Mouse (Mus musculus) neural tube, embryonic 11.5 days (tissue): ENCODE measurements around the gene Qdpr. TPM values are rescaled to one million over a fixed set of nuclear protein-coding genes. Genes with fewer than 3 reads are reported as not detected.

Source experiments
- ATAC-seq: fragments of 200-750 bp; cut with Nextera tagmentation; 2 replicates; pipeline ENCODE4 v1.8.0; 2017; ENCODE audit warnings: moderate number of reproducible peaks, mild to moderate bottlenecking, moderate TSS enrichment, moderate library complexity; ENCODE audit not compliant: insufficient read depth, low FRiP score, low TSS enrichment
- DNase-seq: peaks from one replicate; pipeline ENCODE4 v3.0.0-alpha.2; 2015; ENCODE audit warnings: low spot score
- H3K27ac ChIP-seq: fragments of 300-500 bp; sonication (generic); 2 replicates; pipeline ENCODE4 v1.5.1; 2014; ENCODE audit warnings: low read depth, mild to moderate bottlenecking, low read length
- H3K27me3 ChIP-seq: fragments of 300-500 bp; sonication (generic); 2 replicates; pipeline ENCODE4 v1.6.1; 2014; ENCODE audit warnings: mild to moderate bottlenecking, low read length, mixed read lengths; ENCODE audit not compliant: control insufficient read depth, insufficient read depth
- H3K36me3 ChIP-seq: fragments of 300-500 bp; sonication (generic); 2 replicates; pipeline ENCODE4 v1.6.1; 2014; ENCODE audit warnings: mild to moderate bottlenecking, low read length, moderate library complexity, mixed read lengths; ENCODE audit not compliant: control insufficient read depth, insufficient read depth
- H3K4me1 ChIP-seq: fragments of 300-500 bp; sonication (generic); 2 replicates; pipeline ENCODE4 v1.6.1; 2014; ENCODE audit warnings: low read length, mixed read lengths; ENCODE audit not compliant: control insufficient read depth, insufficient read depth
- H3K4me2 ChIP-seq: fragments of 300-500 bp; sonication (generic); 2 replicates; pipeline ENCODE4 v1.6.1; 2014; ENCODE audit warnings: low read depth, mild to moderate bottlenecking, moderate library complexity
- H3K4me3 ChIP-seq: fragments of 300-500 bp; sonication (generic); 2 replicates; pipeline ENCODE4 v1.5.1; 2014; ENCODE audit warnings: low read depth, low read length
- H3K9ac ChIP-seq: fragments of 300-500 bp; sonication (generic); 2 replicates; pipeline ENCODE4 v1.6.1; 2014; ENCODE audit warnings: mild to moderate bottlenecking, low read length
- H3K9me3 ChIP-seq: fragments of 300-500 bp; sonication (generic); 2 replicates; pipeline ENCODE4 v1.6.1; 2016; ENCODE audit warnings: low read length; ENCODE audit not compliant: control insufficient read depth
- WGBS: fragments of 180-500 bp; shearing (Covaris S2); extraction: QIAGEN DNeasy Blood & Tissue Kit; methylation state at CpG from one replicate; pipeline ENCODE4 v1.1.7; 2014; 5-methylcytosine and 5-hydroxymethylcytosine counted together
- polyA plus RNA-seq: library from polyadenylated mRNA; unstranded; fragments of >200 nt; fragmentation: Nextera tagmentation; extraction: Ambion mirVana; gene quantifications from 2 replicates; pipeline ENCODE4 v1.2.1, GENCODE M21; 2014

Qdpr gene
- polyA plus RNA-seq, 1 experiment from 2014 or later = 101 TPM

- no peak overlapping the region for H3K4me2 ChIP-seq
- H3K4me3 ChIP-seq = no peak overlapping the region
- H3K36me3 ChIP-seq = no peaks in the 10 kb centered on the region
- H3K9ac ChIP-seq = no peak overlapping the region
- no peaks in the 10 kb centered on the region for H3K4me1 ChIP-seq
- H3K27ac ChIP-seq = no peak overlapping the region
- WGBS = 77% methylated on average over 12 of the region's 12 CpGs
- ATAC-seq = no peak
- DNase-seq = no peak
- no peaks in the 10 kb centered on the region for H3K9me3 ChIP-seq
- H3K27me3 ChIP-seq = no peaks in the 10 kb centered on the region
Measured at GRCm38 (mm10) chr5:45421881-45422844, 27.9 kb downstream of the Qdpr start.

DNA sequence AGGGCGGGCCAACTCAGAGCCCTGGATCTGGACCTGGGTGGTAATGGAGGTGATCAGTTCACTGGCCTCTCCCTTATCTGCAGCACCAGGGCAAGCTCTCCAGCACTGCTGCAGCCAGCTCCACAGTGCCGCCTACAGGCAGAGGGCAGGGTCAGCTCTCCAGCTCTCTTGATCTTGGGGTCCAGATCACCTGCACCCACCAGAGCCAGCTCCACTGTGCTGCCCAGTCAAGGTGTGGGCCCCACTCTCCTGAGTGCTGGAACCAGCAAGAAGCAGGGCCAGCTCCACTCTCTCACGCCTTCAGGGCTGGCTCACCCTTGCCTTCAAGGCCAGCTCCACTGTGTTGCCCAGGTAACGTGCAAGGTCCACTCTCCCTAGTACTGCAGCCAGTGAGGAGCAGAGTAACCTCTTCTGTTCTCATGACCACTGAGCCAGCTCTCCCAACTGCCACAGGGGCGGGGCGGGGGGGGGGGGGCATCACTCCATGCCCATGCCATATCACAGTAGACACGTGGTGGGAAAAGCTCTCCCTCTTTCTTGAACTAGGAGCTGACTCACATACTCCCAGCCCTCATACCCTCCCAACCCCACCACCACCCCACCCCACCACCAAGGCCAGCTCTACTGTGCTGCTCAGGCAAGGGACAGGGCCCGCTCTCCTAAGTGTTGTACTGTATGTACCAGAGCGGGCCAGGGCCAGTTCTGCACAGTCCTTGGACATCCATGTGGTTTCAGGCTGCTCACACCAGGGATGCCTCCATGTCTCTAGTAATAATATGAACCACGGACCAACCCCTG lies 30.0 kb downstream of the Qdpr start:
- H3K9ac ChIP-seq = no peak overlapping the region
- H3K9me3 ChIP-seq = no peaks in the 10 kb centered on the region
- H3K4me3 ChIP-seq = no peak overlapping the region
- peak; percentile 33 for DNase-seq
- H3K27me3 ChIP-seq = no peaks in the 10 kb centered on the region
- 73% methylated on average over 10 of the region's 10 CpGs for WGBS
- H3K4me2 ChIP-seq = no peak overlapping the region
- ATAC-seq = peak; percentile 25; the same call in 1 of the 2 replicates
- no peaks in the 10 kb centered on the region for H3K4me1 ChIP-seq
- H3K27ac ChIP-seq = no peak overlapping the region
- no peaks in the 10 kb centered on the region for H3K36me3 ChIP-seq

GRCm38 (mm10) chr5:45417859-45418443 lies 32.1 kb downstream of the Qdpr start:
- Histone ChIP-seq H3K4me1 (no peaks in the 10 kb centered on the region), H3K9me3 (no peaks in the 10 kb centered on the region), H3K27ac (no peak overlapping the region), H3K27me3 (no peaks in the 10 kb centered on the region), H3K9ac (no peak overlapping the region), H3K4me3 (no peak overlapping the region), H3K36me3 (no peaks in the 10 kb centered on the region), H3K4me2 (no peak overlapping the region)
- no peak for ATAC-seq
- DNase-seq = no peak
- 73% methylated on average over 3 of the region's 3 CpGs for WGBS

- H3K4me1 ChIP-seq = no peaks in the 10 kb centered on the region
- H3K9ac ChIP-seq = no peak overlapping the region
Measured at GRCm38 (mm10) chr5:45416478-45416877, 33.6 kb downstream of the Qdpr start.

GRCm38 (mm10) chr5:45406129-45406528 lies 43.9 kb downstream of the Qdpr start:
- Histone ChIP-seq H3K27me3 (no peaks in the 10 kb centered on the region), H3K36me3 (no peaks in the 10 kb centered on the region), H3K4me2 (no peak overlapping the region), H3K4me1 (no peaks in the 10 kb centered on the region), H3K4me3 (no peak overlapping the region), H3K27ac (no peak overlapping the region), H3K9ac (no peak overlapping the region), H3K9me3 (no peaks in the 10 kb centered on the region)
- WGBS = 87% methylated on average over 2 of the region's 2 CpGs
- DNase-seq = no peak
- ATAC-seq = no peak

More at GRCm38 (mm10) chr5:45416478-45416877, 33.6 kb downstream of the Qdpr start:
- Histone ChIP-seq H3K4me2 (no peak overlapping the region), H3K9me3 (no peaks in the 10 kb centered on the region), H3K27me3 (no peaks in the 10 kb centered on the region), H3K36me3 (no peaks in the 10 kb centered on the region), H3K4me3 (no peak overlapping the region), H3K27ac (no peak overlapping the region)
- ATAC-seq (no peak), DNase-seq (no peak)
- 91% methylated on average over 3 of the region's 3 CpGs for WGBS

GRCm38 (mm10) chr5:45402632-45403031 lies 47.4 kb downstream of the Qdpr start:
- WGBS = 22% methylated on average over 11 of the region's 11 CpGs
- no peak overlapping the region for H3K9ac ChIP-seq
- H3K4me2 ChIP-seq = no peak overlapping the region

DNA sequence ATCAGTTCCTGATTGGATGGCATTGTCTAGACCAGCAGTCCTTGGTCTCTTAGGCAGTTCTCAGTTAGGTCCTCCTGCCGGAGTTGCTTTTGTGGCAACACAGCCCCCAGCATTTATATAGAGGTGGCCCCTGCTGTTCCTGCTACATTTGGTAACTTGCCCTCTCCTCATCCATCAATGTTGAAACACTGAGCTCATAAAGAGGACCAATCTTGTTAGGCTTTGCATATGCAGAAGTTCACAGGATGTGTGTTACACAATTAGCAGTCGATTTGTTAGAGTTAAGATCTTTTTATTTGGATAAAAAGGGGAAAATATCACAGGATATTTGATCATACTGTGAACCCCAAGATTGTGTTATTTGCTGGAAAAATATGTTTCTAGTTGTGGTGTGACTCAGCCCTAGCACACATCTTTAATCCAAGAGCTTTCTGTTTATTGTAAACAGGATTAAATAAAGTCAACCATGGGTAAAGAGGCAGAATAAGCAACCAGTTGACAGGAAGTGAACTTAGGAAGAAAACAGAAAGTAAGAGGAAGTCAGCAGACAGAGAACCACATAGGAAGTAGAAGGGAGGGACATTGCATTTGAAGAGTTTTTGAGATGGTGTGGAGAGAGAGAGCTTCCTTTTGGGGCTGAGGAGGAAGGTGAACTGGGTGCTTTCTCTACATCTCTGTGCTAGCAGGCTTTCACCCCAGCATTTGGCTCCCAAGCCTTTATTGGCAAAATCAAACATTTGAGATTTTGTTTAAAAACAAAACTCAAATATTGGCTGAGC lies 65.8 kb downstream of the Qdpr start:
- WGBS = 61% methylated on average over 2 of the region's 2 CpGs
- no peaks in the 10 kb centered on the region for H3K9me3 ChIP-seq
- no peaks in the 10 kb centered on the region for H3K27me3 ChIP-seq
- ATAC-seq = no peak
- H3K27ac ChIP-seq = no peak overlapping the region
- no peaks in the 10 kb centered on the region for H3K36me3 ChIP-seq
- no peak overlapping the region for H3K4me3 ChIP-seq
- no peaks in the 10 kb centered on the region for H3K4me1 ChIP-seq
- H3K4me2 ChIP-seq = no peak overlapping the region
- no peak overlapping the region for H3K9ac ChIP-seq
- no peak for DNase-seq

More at GRCm38 (mm10) chr5:45402632-45403031, 47.4 kb downstream of the Qdpr start:
- 0 out of 2 replicates have a peak, but pooled peaks have one; percentile 68 for ATAC-seq
- Histone ChIP-seq H3K9me3 (no peaks in the 10 kb centered on the region), H3K36me3 (no peaks in the 10 kb centered on the region), H3K4me3 (no peak overlapping the region), H3K4me1 (no peaks in the 10 kb centered on the region), H3K27ac (no peak overlapping the region), H3K27me3 (no peaks in the 10 kb centered on the region)
- peak; percentile 76 for DNase-seq
